Mouse (Mus musculus): ENCODE data around the gene Extl2. TPM values are rescaled to one million over a fixed set of nuclear protein-coding genes. Genes with fewer than 3 reads are reported as not detected.

Extl2 gene
- total RNA-seq, 4 experiments from 2014 or later, result 63.7 to 73.2 (median 72.0) TPM

Small RNA genes within 50 kb of the gene (microRNA-seq; reads per million reads assigned to microRNA genes)
- 0 reads per million in 2 experiments for gene Mir669n

Other genes with a start within 250 kb of the Extl2 start
- 10 to 100 TPM; 11.3 to 16.8 (median 13.2) TPM for gene Dph5, start 119.6 kb upstream of the Extl2 start, total RNA-seq (2022)
- 10 to 100 TPM; 24.8 to 34.4 (median 28.8) TPM for gene Slc30a7, start 56 bp upstream of the Extl2 start, total RNA-seq (2022)
- gene Vcam1, start 122.2 kb downstream of the Extl2 start, total RNA-seq (2022), result 10 to 100 TPM; 17.4 to 21.0 (median 20.0) TPM
- 100 to 1,000 TPM; 162 to 207 (median 185) TPM for gene Gpr88, start 246.0 kb downstream of the Extl2 start, total RNA-seq (2022)

Measured in left cerebral cortex, adult 8-10 months (tissue).